Mouse (Mus musculus) inflammation-experienced regulatory T-cells, adult 6 months (primary cell): ENCODE results near the gene Tcerg1l. TPM values are rescaled to one million over a fixed set of nuclear protein-coding genes. Genes with fewer than 3 reads are reported as not detected.

ENCODE experiments used
- ATAC-seq: one replicate; pipeline ENCODE4 v1.8.0; 2017
- polyA plus RNA-seq, 3 experiments: library from polyadenylated mRNA; unstranded; fragments of 100-300 nt; shearing (Covaris generic); gene quantifications; one replicate each; pipeline ENCODE4 v1.2.1; 2017

Tcerg1l gene
- polyA plus RNA-seq, 3 experiments from 2014 or later = not detected

DNA sequence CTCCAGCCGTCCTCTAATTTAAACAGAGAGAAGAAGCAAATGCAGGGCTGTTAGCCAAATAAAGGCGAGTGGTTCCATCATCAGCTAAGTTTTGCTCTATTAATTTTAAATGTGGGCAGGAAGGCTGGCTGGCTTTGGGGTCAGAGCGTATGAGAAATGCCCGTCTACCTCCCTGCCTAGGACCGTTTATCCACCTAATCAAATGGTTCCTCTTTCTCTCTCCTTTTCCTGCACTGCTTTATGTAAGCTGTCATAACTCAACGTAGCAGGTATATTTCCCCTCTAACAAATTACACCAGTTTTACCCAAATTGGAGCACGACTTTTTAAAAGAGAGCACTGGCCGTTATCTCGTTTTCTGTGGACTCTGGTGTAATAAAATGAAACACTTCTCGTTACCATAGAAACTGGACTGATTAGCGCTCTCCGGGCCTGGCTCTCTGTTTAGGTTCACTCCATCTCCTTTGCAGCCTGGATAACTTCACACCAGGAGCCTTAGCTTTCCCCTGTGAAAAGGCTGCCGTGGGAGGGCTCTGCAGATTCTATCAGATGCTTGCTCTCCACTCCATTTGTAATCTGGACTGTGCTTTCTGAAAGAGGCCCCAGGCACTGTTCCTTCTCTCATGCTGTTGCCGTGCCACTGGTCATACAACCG, 182.2 kb downstream of the Tcerg1l start:
- ATAC-seq = no peak

- no peak for ATAC-seq
Measured at GRCm38 (mm10) chr7:138214710-138215109, 182.8 kb downstream of the Tcerg1l start.

DNA sequence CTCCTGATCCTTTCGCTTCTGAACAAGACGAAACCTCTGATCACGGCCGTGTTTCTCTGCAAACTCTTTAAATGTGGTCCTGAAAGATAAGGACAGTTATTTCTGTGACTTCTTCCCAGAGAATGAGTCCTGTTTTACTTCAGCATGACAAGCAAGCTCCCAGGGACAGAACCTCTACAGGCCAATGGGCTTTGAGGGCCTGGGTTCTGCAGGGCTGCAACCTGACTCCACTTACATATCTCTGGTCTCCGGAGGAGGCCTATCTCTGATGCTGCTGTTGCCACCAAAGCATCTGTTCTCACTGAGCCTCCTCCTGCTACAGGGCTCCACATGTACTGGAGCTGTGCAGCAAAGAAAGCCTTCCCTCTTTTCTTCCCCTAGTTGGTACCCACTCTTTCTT, 187.8 kb downstream of the Tcerg1l start:
- ATAC-seq = no peak

DNA sequence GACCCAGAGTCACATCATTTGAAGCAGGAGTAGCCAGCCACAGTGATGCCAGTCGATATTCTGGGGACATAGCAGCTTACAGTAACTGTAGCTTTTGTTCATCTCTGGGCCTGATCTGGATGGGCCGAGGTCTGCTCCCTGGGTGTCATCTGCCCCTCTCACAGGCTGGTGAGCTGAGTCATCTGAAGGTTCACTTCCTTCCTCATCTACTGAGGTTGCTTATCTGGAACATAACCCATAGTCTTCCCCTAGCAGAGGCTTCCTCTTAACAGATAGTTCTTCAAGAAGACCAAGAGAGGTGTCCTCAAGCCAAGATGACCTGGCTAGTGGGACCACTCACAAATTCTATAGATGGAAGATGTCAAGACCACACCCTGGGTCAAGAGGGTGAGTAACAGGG, 192.4 kb downstream of the Tcerg1l start:
- no peak for ATAC-seq

DNA sequence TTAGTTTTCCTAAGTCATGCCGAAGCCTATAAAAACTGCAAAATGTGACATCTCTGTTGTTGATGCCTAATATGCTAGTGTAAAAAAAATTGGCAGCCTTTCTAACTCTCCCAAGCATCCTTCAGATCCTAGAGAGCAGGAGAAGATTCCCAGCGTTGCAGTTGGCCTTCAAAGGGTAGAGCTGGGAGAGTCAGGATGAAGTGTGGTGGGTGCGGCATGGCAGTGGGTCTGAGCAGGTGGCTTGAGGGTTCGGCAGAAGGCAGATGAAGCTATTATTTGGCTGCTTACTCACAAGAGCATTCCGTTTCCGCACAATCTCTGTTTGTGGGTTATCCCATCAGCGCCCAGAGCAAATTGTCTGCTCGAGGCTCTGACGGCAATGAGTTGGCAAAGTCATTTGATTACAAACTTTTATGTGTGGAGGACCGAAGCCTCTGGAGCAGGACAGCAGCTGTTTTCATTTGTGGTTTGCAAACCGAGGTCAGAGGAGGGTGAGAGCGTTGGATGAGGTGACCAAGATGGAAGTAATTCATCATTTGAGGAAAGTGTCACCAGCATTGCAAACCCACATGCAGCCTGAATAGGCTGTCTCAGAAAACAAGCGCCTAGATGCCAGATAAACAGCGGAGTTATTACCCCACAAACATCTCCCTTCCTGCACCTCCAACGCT, 195.2 kb downstream of the Tcerg1l start:
- ATAC-seq = no peak

DNA sequence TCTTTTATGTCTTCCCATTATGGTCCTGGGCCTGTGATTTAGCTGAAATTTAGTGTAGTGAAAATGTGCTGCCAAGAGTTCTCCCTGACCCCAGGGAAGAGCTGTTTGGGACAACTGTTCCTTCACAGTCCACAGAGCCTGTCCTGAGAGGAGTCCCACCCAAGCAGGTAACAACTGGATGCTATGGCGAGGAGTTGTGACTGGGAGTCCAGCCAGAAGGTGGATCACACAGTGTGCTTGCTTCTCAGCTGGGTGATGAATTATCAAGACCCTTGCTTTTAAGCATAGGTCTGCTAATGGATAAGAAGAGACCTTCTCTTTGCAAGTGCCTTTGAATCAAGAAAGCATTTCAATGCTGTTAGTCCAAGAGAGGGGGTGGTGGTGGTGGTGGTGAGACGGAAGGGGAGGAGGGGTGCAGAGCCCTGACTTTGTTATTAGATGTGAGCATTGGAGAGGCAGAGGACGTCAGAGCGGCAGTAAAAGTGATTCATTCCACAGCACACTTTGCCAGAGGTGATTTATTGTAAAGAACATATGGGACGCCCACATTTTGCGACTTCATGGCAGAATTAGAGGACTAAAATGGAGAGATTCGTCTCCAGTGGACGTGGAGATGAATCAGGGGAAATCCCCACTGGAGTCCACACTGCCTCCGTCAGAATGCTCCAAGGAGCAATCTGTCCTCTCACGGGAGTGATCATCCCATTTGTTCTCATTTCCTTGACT, 198.0 kb downstream of the Tcerg1l start:
- no peak for ATAC-seq

DNA sequence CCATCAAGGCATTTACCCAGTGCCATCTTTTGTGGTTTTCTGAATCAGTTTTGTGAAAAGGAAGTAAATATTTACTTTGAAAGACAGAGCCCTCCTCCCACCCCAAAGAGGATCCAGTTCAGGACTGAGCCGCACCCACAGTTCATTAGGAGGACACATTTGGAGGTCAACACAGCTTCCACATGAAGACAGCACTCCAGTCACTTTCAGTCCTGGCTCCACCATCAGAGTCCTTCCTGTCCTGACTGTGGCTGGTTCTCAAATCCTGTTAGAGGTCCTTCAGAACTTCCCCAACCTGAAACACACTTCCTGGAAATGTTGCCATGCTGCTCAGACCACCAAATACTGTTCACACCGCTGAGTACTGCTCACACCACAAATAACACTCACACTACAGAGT, 201.4 kb downstream of the Tcerg1l start:
- no peak for ATAC-seq

- no peak for ATAC-seq
Measured at GRCm38 (mm10) chr7:138184197-138184596, 213.3 kb downstream of the Tcerg1l start.

DNA sequence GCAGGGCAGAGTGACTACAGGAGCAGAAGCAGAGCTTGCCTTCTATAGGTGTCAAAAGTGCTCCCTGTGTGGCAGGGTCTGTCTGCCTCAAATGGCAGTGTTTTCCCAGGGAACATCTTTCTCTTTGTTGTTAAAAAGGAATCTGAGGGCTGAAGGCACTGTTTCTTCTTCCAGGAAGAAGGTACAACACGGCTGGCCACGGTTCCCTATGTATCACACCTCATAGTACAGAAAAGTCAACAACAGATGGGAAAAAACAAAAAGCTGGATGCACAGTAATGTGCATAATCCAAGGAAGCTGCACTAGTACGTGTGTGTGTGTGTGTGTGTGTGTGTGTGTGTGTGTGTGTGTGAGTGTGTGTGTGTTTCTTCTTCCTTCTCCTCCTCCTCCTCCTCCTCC, 215.3 kb downstream of the Tcerg1l start:
- no peak for ATAC-seq

GRCm38 (mm10) chr7:138178617-138179016, 218.9 kb downstream of the Tcerg1l start:
- ATAC-seq = no peak

DNA sequence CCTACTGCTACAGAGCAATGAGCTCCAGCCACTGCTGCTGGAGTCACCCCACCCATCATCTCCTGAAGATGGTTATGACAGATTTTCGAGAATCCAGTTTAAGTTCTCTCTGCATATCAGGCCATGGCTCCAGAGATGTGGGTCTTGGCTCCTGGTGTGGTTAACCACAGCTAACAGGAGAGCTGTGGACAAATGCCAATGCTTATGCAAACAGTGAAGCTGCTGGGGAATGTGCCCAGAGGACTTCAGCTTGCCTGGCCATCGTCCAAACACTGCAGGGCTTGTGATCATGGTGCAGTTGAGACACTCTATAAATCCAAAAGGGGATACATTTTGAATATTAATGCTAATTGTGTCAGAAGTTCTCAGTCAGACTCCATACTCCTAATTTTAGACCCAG, 221.5 kb downstream of the Tcerg1l start:
- no peak for ATAC-seq

GRCm38 (mm10) chr7:138170389-138170788, 227.1 kb downstream of the Tcerg1l start:
- no peak for ATAC-seq
